Mouse (Mus musculus): ENCODE measurements at regions not wholly inside any gene's neighbourhood (a gene's known extent, or its start where the extent isn't known, plus 50 kb on each side); places are given as distances from the start of the nearest gene placed in this dataset.

DNA sequence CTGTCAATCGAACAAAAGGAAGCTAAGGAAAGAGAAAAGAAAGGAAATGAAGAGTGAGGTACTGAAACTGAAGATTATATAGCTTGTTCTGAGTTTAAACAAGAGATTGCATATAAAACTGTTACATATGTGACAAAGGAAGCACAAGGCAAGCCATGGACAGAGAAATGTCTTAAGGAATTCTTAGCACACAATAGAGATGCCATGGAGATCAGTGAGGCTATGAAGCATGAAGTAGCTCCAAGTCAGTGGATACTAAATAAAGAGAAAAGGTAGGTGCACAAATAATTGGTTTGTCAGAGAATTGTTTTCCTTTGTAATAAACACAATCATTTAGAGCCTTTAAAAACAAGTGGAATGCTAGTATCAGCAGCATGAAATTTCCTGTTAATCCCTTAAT, 172.0 kb upstream of the Klhl1 start:
- TF ChIP-seq POLR2A (IDR thresholded peaks at IDR 0.05; ENCODE audit: insufficient read length, low read depth) (no peak), TCF3 (IDR thresholded peaks at IDR 0.05; ENCODE audit: insufficient read length, low read depth) (no peak)

All from myocyte (in vitro differentiated cells).